Mouse (Mus musculus) lung, embryonic 14.5 days (tissue): ENCODE results near the gene Spg7. TPM values are rescaled to one million over a fixed set of nuclear protein-coding genes. Genes with fewer than 3 reads are reported as not detected.

Experiments
- ATAC-seq: fragments of 200-750 bp; cut with Nextera tagmentation; 2 replicates; pipeline ENCODE4 v1.8.0; 2017; ENCODE audit warnings: mild to moderate bottlenecking, moderate TSS enrichment, moderate library complexity; ENCODE audit not compliant: insufficient read depth
- DNase-seq: peaks from one replicate; pipeline ENCODE4 v3.0.0-alpha.2; 2015
- H3K27ac ChIP-seq: fragments of 300-500 bp; sonication (generic); 2 replicates; pipeline ENCODE4 v1.5.1; 2014; ENCODE audit warnings: low read depth, mild to moderate bottlenecking, moderate library complexity
- H3K27me3 ChIP-seq: fragments of 300-500 bp; sonication (generic); 2 replicates; pipeline ENCODE4 v1.6.1; 2014; ENCODE audit warnings: low read length, control low read depth; ENCODE audit not compliant: insufficient read depth
- H3K36me3 ChIP-seq: fragments of 300-500 bp; sonication (generic); 2 replicates; pipeline ENCODE4 v1.6.1; 2014; ENCODE audit warnings: control low read depth; ENCODE audit not compliant: insufficient read depth
- H3K4me1 ChIP-seq: fragments of 300-500 bp; sonication (generic); 2 replicates; pipeline ENCODE4 v1.6.1; 2014; ENCODE audit warnings: antibody characterized with exemption, control low read depth; ENCODE audit not compliant: insufficient read depth
- H3K4me2 ChIP-seq: fragments of 300-500 bp; sonication (generic); 2 replicates; pipeline ENCODE4 v1.6.1; 2014; ENCODE audit warnings: mild to moderate bottlenecking
- H3K4me3 ChIP-seq: fragments of 300-500 bp; sonication (generic); 2 replicates; pipeline ENCODE4 v1.5.1; 2014; ENCODE audit warnings: low read depth, low read length
- H3K9ac ChIP-seq: fragments of 300-500 bp; sonication (generic); 2 replicates; pipeline ENCODE4 v1.6.1; 2014
- H3K9me3 ChIP-seq: fragments of 300-500 bp; sonication (generic); 2 replicates; pipeline ENCODE4 v1.6.1; 2016; ENCODE audit warnings: low read depth, low read length, control low read depth
- CTCF ChIP-seq: IDR thresholded peaks from 2 replicates; pipeline ENCODE4 v1.5.1; 2016; ENCODE audit warnings: antibody characterized with exemption, low read depth
- WGBS: fragments of 180-500 bp; shearing (Covaris S2); extraction: QIAGEN DNeasy Blood & Tissue Kit; methylation state at CpG from one replicate; pipeline ENCODE4 v1.1.7; 2014; 5-methylcytosine and 5-hydroxymethylcytosine counted together
- polyA plus RNA-seq: library from polyadenylated mRNA; unstranded; fragments of >200 nt; fragmentation: Nextera tagmentation; extraction: Ambion mirVana; gene quantifications from 2 replicates; pipeline ENCODE4 v1.2.1, GENCODE M21; 2014

Spg7 gene
- polyA plus RNA-seq = 44.5 and 45.0 TPM in 2 replicates

- Histone ChIP-seq H3K4me1 (peaks cover 11% of the 10 kb centered on the region), H3K9ac (no peak within 1 kb of the TSS), H3K27ac (no peak within 1 kb of the TSS), H3K4me3 (no peak within 1 kb of the TSS), H3K9me3 (no peaks in the 10 kb centered on the region), H3K36me3 (peaks cover 10% of the 10 kb centered on the region), H3K27me3 (no peaks in the 10 kb centered on the region), H3K4me2 (no peak within 1 kb of the TSS)
- no peak for TF ChIP-seq CTCF
- DNase-seq (no peak), ATAC-seq (no peak)
- 68% methylated on average over 7 of the region's 7 CpGs for WGBS
These were observed at the start of gene Spg7 for GRCm38 (mm10) chr8:123062721-123063120. TSS of gene Spg7 (plus strand) at chr8:123062942.

DNA sequence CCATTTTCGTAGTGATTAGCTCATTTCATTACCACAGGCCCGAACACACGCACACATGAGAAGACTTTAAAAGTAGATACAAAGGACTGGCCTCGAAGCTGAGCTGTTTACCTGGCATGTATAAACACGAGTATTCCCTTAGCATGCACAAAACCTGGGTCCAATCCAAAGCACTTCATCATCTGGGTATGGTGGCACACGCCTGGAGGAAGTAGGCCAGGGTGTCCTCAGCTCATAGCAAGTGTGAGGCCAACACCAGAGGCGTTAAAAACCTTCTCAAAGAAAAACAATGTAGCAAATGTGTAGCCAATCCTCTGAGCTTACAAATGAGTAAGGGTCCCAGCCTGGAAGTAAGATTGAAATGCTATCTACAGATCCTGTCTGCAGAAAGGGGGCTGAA, 48.3 kb upstream of the Spg7 start:
- no peak overlapping the region for H3K9ac ChIP-seq

DNA sequence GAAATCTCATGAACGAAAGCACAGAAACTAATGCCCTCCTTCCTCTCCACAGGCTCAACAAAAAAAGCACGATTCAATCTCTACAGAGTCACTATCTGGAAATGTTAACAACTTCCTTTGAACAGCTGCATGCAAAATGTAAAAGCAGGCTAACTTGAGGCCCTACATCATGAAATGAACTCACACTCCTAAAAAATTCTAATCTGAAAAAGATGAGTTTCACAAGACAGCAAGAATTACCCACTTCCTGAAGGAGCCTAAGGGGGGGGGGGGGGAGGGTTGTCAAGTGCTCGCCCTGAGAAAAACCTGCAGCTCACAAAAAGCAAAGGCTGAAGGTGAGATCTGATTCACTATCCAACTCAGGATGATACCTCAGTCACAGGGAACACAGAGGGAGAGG, 47.7 kb upstream of the Spg7 start:
- H3K4me3 ChIP-seq = no peak overlapping the region
- no peak overlapping the region for H3K4me2 ChIP-seq
- H3K4me1 ChIP-seq = no peaks in the 10 kb centered on the region
- no peak for TF ChIP-seq CTCF
- no peak overlapping the region for H3K9ac ChIP-seq
- DNase-seq = no peak
- 43% methylated on average over 3 of the region's 3 CpGs for WGBS
- ATAC-seq = no peak
- peaks cover 6% of the 10 kb centered on the region; the same call in 1 of the 2 replicates for H3K36me3 ChIP-seq
- no peak overlapping the region for H3K27ac ChIP-seq
- H3K9me3 ChIP-seq = no peaks in the 10 kb centered on the region
- H3K27me3 ChIP-seq = no peaks in the 10 kb centered on the region

More for the DNA sequence above, 48.3 kb upstream of the Spg7 start:
- Histone ChIP-seq H3K27ac (no peak overlapping the region), H3K4me1 (0 out of 2 replicates have a peak, but pooled peaks cover 2% of the 10 kb centered on the region), H3K4me3 (no peak overlapping the region), H3K4me2 (no peak overlapping the region), H3K9me3 (no peaks in the 10 kb centered on the region), H3K36me3 (peaks cover 6% of the 10 kb centered on the region; the same call in 1 of the 2 replicates), H3K27me3 (no peaks in the 10 kb centered on the region)
- 72% methylated on average over 7 of the region's 7 CpGs for WGBS
- no peak for TF ChIP-seq CTCF
- DNase-seq = no peak
- ATAC-seq = no peak

GRCm38 (mm10) chr8:123017143-123017542, 45.6 kb upstream of the Spg7 start:
- ATAC-seq (no peak), DNase-seq (no peak)
- H3K9ac ChIP-seq = no peak overlapping the region
- 86% methylated on average over 4 of the region's 4 CpGs for WGBS
- H3K4me3 ChIP-seq = no peak overlapping the region
- H3K27ac ChIP-seq = no peak overlapping the region
- no peaks in the 10 kb centered on the region for H3K4me1 ChIP-seq
- H3K27me3 ChIP-seq = no peaks in the 10 kb centered on the region
- TF ChIP-seq CTCF = no peak
- H3K9me3 ChIP-seq = no peaks in the 10 kb centered on the region
- H3K36me3 ChIP-seq = peaks cover 6% of the 10 kb centered on the region; the same call in 1 of the 2 replicates
- H3K4me2 ChIP-seq = no peak overlapping the region

DNA sequence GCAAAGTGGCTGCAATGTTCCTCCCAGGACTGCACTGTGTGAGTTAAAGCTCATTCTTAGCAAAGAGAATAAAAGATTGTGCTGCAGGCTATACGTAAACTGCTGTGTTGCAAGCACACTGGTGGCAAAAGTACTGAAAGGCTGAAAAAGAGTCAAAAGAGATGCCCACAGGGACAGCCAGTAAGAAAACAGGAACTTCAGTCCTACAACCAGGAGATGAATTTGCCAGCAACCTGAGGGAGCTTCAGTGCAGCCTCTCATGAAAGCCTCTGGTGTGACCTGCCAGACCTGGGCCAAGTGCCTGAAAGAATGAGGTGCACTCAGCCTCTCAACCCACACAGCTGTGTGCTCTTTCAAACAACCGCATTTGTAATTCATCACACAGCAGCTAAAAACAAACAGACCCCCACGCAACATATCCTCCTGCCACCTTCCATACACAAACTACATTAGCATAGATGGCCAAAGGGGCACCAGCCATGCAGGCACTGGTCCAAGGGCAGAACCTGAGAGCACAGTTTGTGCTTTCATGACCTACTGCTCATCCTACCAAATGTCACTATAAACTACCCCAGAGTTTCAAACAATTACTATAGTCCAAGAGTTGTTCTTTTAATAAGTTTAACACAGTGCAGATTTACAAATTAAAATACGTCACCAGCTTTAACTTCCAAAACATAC, 44.1 kb upstream of the Spg7 start:
- no peak overlapping the region for H3K4me2 ChIP-seq
- 52% methylated on average over 4 of the region's 4 CpGs for WGBS
- no peaks in the 10 kb centered on the region for H3K27me3 ChIP-seq
- no peak for DNase-seq
- no peak overlapping the region for H3K4me3 ChIP-seq
- no peak for TF ChIP-seq CTCF
- H3K27ac ChIP-seq = no peak overlapping the region
- no peak overlapping the region for H3K9ac ChIP-seq
- 0 out of 2 replicates have a peak, but pooled peaks cover 5% of the 10 kb centered on the region for H3K36me3 ChIP-seq
- no peaks in the 10 kb centered on the region for H3K4me1 ChIP-seq
- H3K9me3 ChIP-seq = no peaks in the 10 kb centered on the region
- no peak for ATAC-seq

GRCm38 (mm10) chr8:123020084-123020483, 42.7 kb upstream of the Spg7 start:
- no peak overlapping the region for H3K4me3 ChIP-seq
- no peak overlapping the region for H3K27ac ChIP-seq
- H3K36me3 ChIP-seq = 0 out of 2 replicates have a peak, but pooled peaks cover 5% of the 10 kb centered on the region
- no peaks in the 10 kb centered on the region for H3K9me3 ChIP-seq
- no peak overlapping the region for H3K4me2 ChIP-seq
- H3K4me1 ChIP-seq = no peaks in the 10 kb centered on the region
- DNase-seq = no peak
- no peak for ATAC-seq
- no peaks in the 10 kb centered on the region for H3K27me3 ChIP-seq
- no peak for TF ChIP-seq CTCF
- no peak overlapping the region for H3K9ac ChIP-seq
- 62% methylated on average over 2 of the region's 2 CpGs for WGBS

DNA sequence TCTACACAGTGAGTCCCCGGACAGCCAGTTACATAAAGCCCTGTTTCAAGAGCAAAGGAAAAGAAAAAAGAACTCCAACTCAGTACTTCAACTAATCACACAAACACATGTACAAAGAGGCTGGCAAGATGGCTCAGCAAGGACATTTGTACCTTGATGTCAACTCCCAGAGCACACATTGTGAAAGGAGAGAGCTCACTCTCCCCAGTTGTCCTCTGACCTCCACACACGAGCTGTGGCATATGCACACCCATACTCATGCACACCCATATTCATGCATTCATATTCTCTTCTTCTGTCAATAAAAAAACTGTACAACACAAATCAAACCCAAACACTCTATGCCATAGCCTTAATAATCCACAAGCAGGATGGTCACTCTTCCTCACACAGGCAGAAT, 41.9 kb upstream of the Spg7 start:
- Histone ChIP-seq H3K4me2 (no peak overlapping the region), H3K36me3 (0 out of 2 replicates have a peak, but pooled peaks cover 5% of the 10 kb centered on the region), H3K27me3 (no peaks in the 10 kb centered on the region), H3K9ac (no peak overlapping the region), H3K4me1 (no peaks in the 10 kb centered on the region), H3K9me3 (no peaks in the 10 kb centered on the region), H3K27ac (no peak overlapping the region), H3K4me3 (no peak overlapping the region)
- WGBS = 77% methylated on average over 2 of the region's 2 CpGs
- DNase-seq = no peak
- TF ChIP-seq CTCF = no peak
- no peak for ATAC-seq
